ENCODE assay signal across 8 mouse cellular contexts in genomic region chr15:81585746-81586461, GRCm38 (mm10). TPM values are rescaled to one million over a fixed set of nuclear protein-coding genes. Genes with fewer than 3 reads are reported as not detected.
DNase-seq lines count a peak whose midpoint lies in the region; ATAC-seq and TF ChIP-seq lines count a peak whose summit lies in the region.

No protein-coding gene starts in this region.

- H3K27me3 ChIP-seq in forebrain, embryonic 15.5 days: no peaks in the 10 kb centered on the region

- under 1% methylated on average over 45 of the region's 77 CpGs for WGBS in forebrain, embryonic 15.5 days
- WGBS in lung, adult 2 months: under 1% methylated on average over 54 of the region's 77 CpGs

- H3K9me3 ChIP-seq in forebrain, embryonic 15.5 days: no peaks in the 10 kb centered on the region

- peak overlapping the region; percentile 100 for H3K27ac ChIP-seq in forebrain, embryonic 15.5 days (replicated peaks)
- H3K27ac ChIP-seq in layer of hippocampus, adult 2 months: peak overlapping the region; percentile 100

- peak; percentile 65 for ATAC-seq in forebrain, embryonic 15.5 days (replicated peaks)
- ATAC-seq in neutrophil, adult 5-6 weeks (ENCODE audit: extremely low read depth, insufficient number of reproducible peaks, low FRiP score, poor library complexity, severe bottlenecking): peak; percentile 65

- H3K9ac ChIP-seq in forebrain, embryonic 15.5 days (replicated peaks): peak overlapping the region; percentile 98

- peak overlapping the region; percentile 69 for H3K4me2 ChIP-seq in forebrain, embryonic 15.5 days (replicated peaks)

- 0 out of 2 replicates have a peak, but pooled peaks cover 4% of the 10 kb centered on the region for H3K36me3 ChIP-seq in forebrain, embryonic 15.5 days

- H3K4me3 ChIP-seq in forebrain, embryonic 15.5 days: peak overlapping the region; percentile 80
- H3K4me3 ChIP-seq in layer of hippocampus, adult 2 months: peak overlapping the region; percentile 70
- H3K4me3 ChIP-seq in lung, adult 2 months (replicated peaks; ENCODE audit: extremely low read depth, low read depth, low read length): peak overlapping the region; percentile 84

- peak; percentile 58; the same call in 1 of the 2 replicates for TF ChIP-seq POLR2A in lung, adult 2 months (IDR thresholded peaks at IDR 0.05; ENCODE audit: borderline replicate concordance, extremely low read depth, low read depth, low read length)

- H3K4me1 ChIP-seq in forebrain, embryonic 15.5 days: peaks cover 39% of the 10 kb centered on the region
- H3K4me1 ChIP-seq in lung, adult 2 months (ENCODE audit: control insufficient read depth, insufficient read depth, low read length): peaks cover 10% of the 10 kb centered on the region

- intact Hi-C loops in heart, postnatal 25 days (cut with DNase I): loop anchor here (1.0 to 5.0 kb wide), 3 partner anchors 71 to 184 kb away; partner anchors contain the start of genes St13 and Xpnpep3

- DNase-seq in ES-CJ7 (ENCODE audit: low read depth, low spot score): peak; percentile 81
- DNase-seq in cerebellum, adult 11 months: peak; percentile 87
- DNase-seq in heart, postnatal 25 days (ENCODE audit: low spot score): peak; percentile 79
- DNase-seq in layer of hippocampus, adult 2 months (ENCODE audit: low spot score in 2 of 2): peak; percentile 79 to 87
- peak; percentile 87 for DNase-seq in lung, adult 2 months
- peak; percentile 87 for DNase-seq in testis, postnatal 14 days (ENCODE audit: low spot score)

- peak; percentile 58 for TF ChIP-seq CTCF in layer of hippocampus, adult 2 months (conservative IDR thresholded peaks at IDR 0.05)
- no peak for TF ChIP-seq CTCF in lung, adult 2 months (IDR thresholded peaks at IDR 0.05; ENCODE audit: insufficient read depth, low read length)

RNA-seq across cellular contexts. Expression of gene Ep300, which starts 0.8 kb away (rescaled TPM):
- 18.4 and 21.9 TPM in 2 replicates for polyA plus RNA-seq in forebrain, embryonic 15.5 days (2015; fragmentation: Nextera tagmentation; extraction: Ambion mirVana)
- 10 to 100 TPM; 35.4 to 51.9 TPM for total RNA-seq in heart, postnatal 25 days (2021)
- 10 to 100 TPM; 67.8 to 68.4 TPM for total RNA-seq in layer of hippocampus, adult 2 months (2021)
- 26.4 and 32.4 TPM in 2 replicates for polyA plus RNA-seq in lung, adult 2 months (2012; rRNA removed)
- 150 and 164 TPM in 2 replicates for total RNA-seq in neutrophil, adult 5-6 weeks (2017)

Comparison
In these comparisons a context has a peak if more than half of its experiments do, and no peak if none do; other contexts are left out.
1. Peak in every context shown above with its lines: DNase-seq, ATAC-seq, H3K4me3 ChIP-seq and H3K27ac ChIP-seq.